Mouse (Mus musculus) heart, embryonic 16.5 days (tissue): ENCODE measurements at regions not wholly inside any gene's neighbourhood (a gene's known extent, or its start where the extent isn't known, plus 50 kb on each side); places are given as distances from the start of the nearest gene placed in this dataset.

Experiments
- ATAC-seq: fragments of 200-750 bp; cut with Nextera tagmentation; replicated peaks from 2 replicates; pipeline ENCODE4 v1.8.0; 2017; ENCODE audit warnings: moderate number of reproducible peaks; ENCODE audit not compliant: insufficient read depth, low FRiP score; ENCODE audit errors: extremely low read depth
- H3K27ac ChIP-seq: fragments of 300-500 bp; sonication (generic); 2 replicates; pipeline ENCODE4 v1.5.1; 2014; ENCODE audit warnings: mild to moderate bottlenecking, low read length, control low read depth, moderate library complexity
- H3K27me3 ChIP-seq: fragments of 300-500 bp; sonication (generic); 2 replicates; pipeline ENCODE4 v1.6.1; 2014; ENCODE audit warnings: low read length, mixed read lengths; ENCODE audit not compliant: control insufficient read depth, insufficient read depth
- H3K36me3 ChIP-seq: fragments of 300-500 bp; sonication (generic); 2 replicates; pipeline ENCODE4 v1.6.1; 2014; ENCODE audit not compliant: control insufficient read depth, insufficient read depth
- H3K4me1 ChIP-seq: fragments of 300-500 bp; sonication (generic); 2 replicates; pipeline ENCODE4 v1.6.1; 2014; ENCODE audit warnings: low read length, mixed read lengths; ENCODE audit not compliant: control insufficient read depth, insufficient read depth
- H3K4me2 ChIP-seq: fragments of 300-500 bp; sonication (generic); 2 replicates; pipeline ENCODE4 v1.6.1; 2014; ENCODE audit warnings: low read depth, mild to moderate bottlenecking, control low read depth, low read length
- H3K4me3 ChIP-seq: fragments of 300-500 bp; sonication (generic); 2 replicates; pipeline ENCODE4 v1.5.1; 2014; ENCODE audit warnings: mild to moderate bottlenecking, control low read depth, low read length
- H3K9ac ChIP-seq: fragments of 300-500 bp; sonication (generic); 2 replicates; pipeline ENCODE4 v1.6.1; 2014; ENCODE audit warnings: low read length, control low read depth
- H3K9me3 ChIP-seq: fragments of 300-500 bp; sonication (generic); replicated peaks from 2 replicates; pipeline ENCODE4 v1.6.1; 2016; ENCODE audit warnings: low read length; ENCODE audit not compliant: control insufficient read depth
- WGBS: fragments of 180-500 bp; shearing (Covaris S2); extraction: QIAGEN DNeasy Blood & Tissue Kit; methylation state at CpG from one replicate; pipeline ENCODE4 v1.1.7; 2014; 5-methylcytosine and 5-hydroxymethylcytosine counted together

- H3K27me3 ChIP-seq, result no peaks in the 10 kb centered on the region
Observed at GRCm38 (mm10) chrX:76010631-76011030, 135.6 kb upstream of the Pls3 start.

GRCm38 (mm10) chrX:75978562-75978961 lies 103.6 kb upstream of the Pls3 start:
- Histone ChIP-seq H3K27ac (peak overlapping the region; percentile 7; the same call in 1 of the 2 replicates), H3K27me3 (no peaks in the 10 kb centered on the region)

More at GRCm38 (mm10) chrX:76010631-76011030, 135.6 kb upstream of the Pls3 start:
- no peak overlapping the region for H3K9ac ChIP-seq
- ATAC-seq, result no peak
- no peak overlapping the region for H3K4me2 ChIP-seq
- no peaks in the 10 kb centered on the region for H3K4me1 ChIP-seq
- H3K9me3 ChIP-seq, result no peaks in the 10 kb centered on the region
- H3K36me3 ChIP-seq, result no peaks in the 10 kb centered on the region
- H3K27ac ChIP-seq, result no peak overlapping the region
- WGBS, result 38% methylated on average over 2 of the region's 2 CpGs
- no peak overlapping the region for H3K4me3 ChIP-seq

GRCm38 (mm10) chrX:75974671-75975070 lies 99.7 kb upstream of the Pls3 start:
- Histone ChIP-seq H3K27me3 (no peaks in the 10 kb centered on the region), H3K4me3 (no peak overlapping the region), H3K9me3 (no peaks in the 10 kb centered on the region), H3K27ac (no peak overlapping the region), H3K4me2 (no peak overlapping the region), H3K4me1 (no peaks in the 10 kb centered on the region), H3K36me3 (no peaks in the 10 kb centered on the region), H3K9ac (no peak overlapping the region)
- 65% methylated on average over 4 of the region's 4 CpGs for WGBS
- no peak for ATAC-seq

More at GRCm38 (mm10) chrX:75978562-75978961, 103.6 kb upstream of the Pls3 start:
- Histone ChIP-seq H3K4me1 (no peaks in the 10 kb centered on the region), H3K36me3 (no peaks in the 10 kb centered on the region), H3K4me3 (no peak overlapping the region), H3K9ac (no peak overlapping the region), H3K9me3 (no peaks in the 10 kb centered on the region), H3K4me2 (no peak overlapping the region)
- WGBS, result 72% methylated on average over 3 of the region's 3 CpGs
- ATAC-seq, result no peak

GRCm38 (mm10) chrX:75949694-75950093 lies 74.7 kb upstream of the Pls3 start:
- Histone ChIP-seq H3K4me1 (no peaks in the 10 kb centered on the region), H3K27me3 (no peaks in the 10 kb centered on the region), H3K9ac (no peak overlapping the region), H3K27ac (no peak overlapping the region), H3K36me3 (no peaks in the 10 kb centered on the region), H3K9me3 (no peaks in the 10 kb centered on the region), H3K4me2 (no peak overlapping the region), H3K4me3 (no peak overlapping the region)
- no peak for ATAC-seq

GRCm38 (mm10) chrX:75928903-75929302 lies 53.9 kb upstream of the Pls3 start:
- Histone ChIP-seq H3K9me3 (no peaks in the 10 kb centered on the region), H3K9ac (no peak overlapping the region), H3K27me3 (no peaks in the 10 kb centered on the region), H3K4me1 (no peaks in the 10 kb centered on the region), H3K4me2 (no peak overlapping the region), H3K4me3 (no peak overlapping the region), H3K27ac (no peak overlapping the region), H3K36me3 (no peaks in the 10 kb centered on the region)
- 75% methylated on average over 3 of the region's 3 CpGs for whole genome bisulfite sequencing
- no peak for ATAC-seq
